Mouse (Mus musculus) olfactory bulb, adult 2 months (tissue): ENCODE results near the gene Heg1. TPM values are rescaled to one million over a fixed set of nuclear protein-coding genes. Genes with fewer than 3 reads are reported as not detected.

ENCODE experiments used
- H3K27ac ChIP-seq: fragments of 200-500 bp; 2 replicates; pipeline ENCODE4 v1.5.1; 2012; ENCODE audit warnings: low read depth, low read length; ENCODE audit not compliant: insufficient read depth
- H3K4me1 ChIP-seq: fragments of 200-500 bp; 2 replicates; pipeline ENCODE4 v1.6.1; 2012; ENCODE audit warnings: low read length; ENCODE audit not compliant: control insufficient read depth, insufficient read depth
- H3K4me3 ChIP-seq: fragments of 200-500 bp; 2 replicates; pipeline ENCODE4 v1.5.1; 2012; ENCODE audit warnings: mild to moderate bottlenecking, low read depth, low read length, moderate library complexity; ENCODE audit not compliant: insufficient read depth
- CTCF ChIP-seq: fragments of 200-500 bp; IDR thresholded peaks from 2 replicates; pipeline ENCODE4 v1.5.1; 2012; ENCODE audit warnings: low read depth, mild to moderate bottlenecking, low read length, moderate library complexity; ENCODE audit not compliant: insufficient read depth
- POLR2A ChIP-seq: fragments of 200-500 bp; IDR thresholded peaks from 2 replicates; pipeline ENCODE4 v1.6.1; 2012; ENCODE audit warnings: mild to moderate bottlenecking, low read depth, low read length, moderate library complexity; ENCODE audit not compliant: insufficient read depth
- WGBS: fragments of 180-500 bp; shearing (Covaris S2); methylation state at CpG from one replicate; pipeline ENCODE4 v1.1.7; 2018; 5-methylcytosine and 5-hydroxymethylcytosine counted together
- polyA plus RNA-seq: library from polyadenylated mRNA; stranded (reverse); fragments of >200 nt; gene quantifications from 2 replicates; pipeline ENCODE4 v1.2.4, GENCODE M21; 2012; ENCODE audit warnings: low replicate concordance; ENCODE audit not compliant: missing spikeins, insufficient read depth, insufficient read length

The Heg1 gene
- polyA plus RNA-seq, 1 experiment = not detected

GRCm38 (mm10) chr16:33766309-33766708 lies 82.1 kb downstream of the Heg1 start:
- 90% methylated on average over 12 of the region's 12 CpGs for WGBS
- TF ChIP-seq POLR2A (no peak), CTCF (no peak)
- no peak overlapping the region for H3K4me3 ChIP-seq
- H3K4me1 ChIP-seq = no peaks in the 10 kb centered on the region
- no peak overlapping the region for H3K27ac ChIP-seq

- TF ChIP-seq POLR2A = no peak
- H3K4me1 ChIP-seq = no peaks in the 10 kb centered on the region
- H3K4me3 ChIP-seq = no peak overlapping the region
- H3K27ac ChIP-seq = no peak overlapping the region
- WGBS = 80% methylated on average over 15 of the region's 15 CpGs
These were observed 82.6 kb downstream of the Heg1 start for GRCm38 (mm10) chr16:33766757-33767156.

GRCm38 (mm10) chr16:33768491-33769278 lies 84.5 kb downstream of the Heg1 start:
- H3K4me1 ChIP-seq = no peaks in the 10 kb centered on the region
- no peak overlapping the region for H3K4me3 ChIP-seq
- no peak overlapping the region for H3K27ac ChIP-seq
- 77% methylated on average over 3 of the region's 3 CpGs for WGBS
- no peak for TF ChIP-seq POLR2A
- no peak for TF ChIP-seq CTCF

GRCm38 (mm10) chr16:33769848-33770247 lies 85.7 kb downstream of the Heg1 start:
- H3K27ac ChIP-seq = no peak overlapping the region
- no peaks in the 10 kb centered on the region for H3K4me1 ChIP-seq
- no peak overlapping the region for H3K4me3 ChIP-seq
- TF ChIP-seq POLR2A (no peak), CTCF (no peak)
- 72% methylated on average over 7 of the region's 7 CpGs for WGBS

- 94% methylated on average over 4 of the region's 4 CpGs for WGBS
- TF ChIP-seq CTCF (no peak), POLR2A (no peak)
- Histone ChIP-seq H3K27ac (no peak overlapping the region), H3K4me1 (peaks cover under 1% of the 10 kb centered on the region; the same call in 1 of the 2 replicates), H3K4me3 (no peak overlapping the region)
These were observed 86.7 kb downstream of the Heg1 start for GRCm38 (mm10) chr16:33770778-33771454.

- WGBS = 92% methylated on average over 5 of the region's 5 CpGs
- TF ChIP-seq CTCF = no peak
- no peak for TF ChIP-seq POLR2A
- H3K4me1 ChIP-seq = peaks cover 2% of the 10 kb centered on the region; the same call in 1 of the 2 replicates
- no peak overlapping the region for H3K4me3 ChIP-seq
- no peak overlapping the region for H3K27ac ChIP-seq
These were observed 88.6 kb downstream of the Heg1 start for GRCm38 (mm10) chr16:33772809-33773208.

GRCm38 (mm10) chr16:33774972-33775371 lies 90.8 kb downstream of the Heg1 start:
- 56% methylated on average over 3 of the region's 3 CpGs for WGBS
- TF ChIP-seq POLR2A = no peak
- no peak for TF ChIP-seq CTCF
- H3K4me3 ChIP-seq = no peak overlapping the region
- H3K4me1 ChIP-seq = peaks cover 2% of the 10 kb centered on the region; the same call in 1 of the 2 replicates
- no peak overlapping the region for H3K27ac ChIP-seq

- no peak for TF ChIP-seq CTCF
- no peak for TF ChIP-seq POLR2A
- Histone ChIP-seq H3K27ac (no peak overlapping the region), H3K4me1 (peaks cover 2% of the 10 kb centered on the region; the same call in 1 of the 2 replicates), H3K4me3 (no peak overlapping the region)
- WGBS = 100% methylated on average over 1 of the region's 1 CpGs
These were observed 91.7 kb downstream of the Heg1 start for GRCm38 (mm10) chr16:33775733-33776335.

- H3K4me1 ChIP-seq = peaks cover 2% of the 10 kb centered on the region; the same call in 1 of the 2 replicates
- WGBS = 76% methylated on average over 7 of the region's 7 CpGs
- no peak for TF ChIP-seq POLR2A
- no peak for TF ChIP-seq CTCF
- H3K4me3 ChIP-seq = no peak overlapping the region
- no peak overlapping the region for H3K27ac ChIP-seq
These were observed 92.8 kb downstream of the Heg1 start for GRCm38 (mm10) chr16:33776766-33777529.
